Mouse (Mus musculus) heart, embryonic 11.5 days (tissue): ENCODE measurements around the gene Plekhm3. TPM values are rescaled to one million over a fixed set of nuclear protein-coding genes. Genes with fewer than 3 reads are reported as not detected.

Experiments
- ATAC-seq: fragments of 200-750 bp; cut with Nextera tagmentation; replicated peaks from 2 replicates; pipeline ENCODE4 v1.8.0; 2017; ENCODE audit warnings: moderate library complexity; ENCODE audit not compliant: insufficient number of reproducible peaks, low FRiP score, low TSS enrichment
- H3K27ac ChIP-seq: fragments of 300-500 bp; sonication (generic); 2 replicates; pipeline ENCODE4 v1.5.1; 2014; ENCODE audit warnings: mild to moderate bottlenecking, low read depth, low read length
- H3K27me3 ChIP-seq: fragments of 300-500 bp; sonication (generic); 2 replicates; pipeline ENCODE4 v1.6.1; 2014; ENCODE audit warnings: mild to moderate bottlenecking, low read length, mixed read lengths; ENCODE audit not compliant: control insufficient read depth, insufficient read depth
- H3K36me3 ChIP-seq: fragments of 300-500 bp; sonication (generic); 2 replicates; pipeline ENCODE4 v1.6.1; 2014; ENCODE audit warnings: mild to moderate bottlenecking, low read length, moderate library complexity, mixed read lengths; ENCODE audit not compliant: control insufficient read depth, insufficient read depth
- H3K4me1 ChIP-seq: fragments of 300-500 bp; sonication (generic); 2 replicates; pipeline ENCODE4 v1.6.1; 2014; ENCODE audit warnings: low read length; ENCODE audit not compliant: control insufficient read depth, insufficient read depth
- H3K4me2 ChIP-seq: fragments of 300-500 bp; sonication (generic); 2 replicates; pipeline ENCODE4 v1.6.1; 2014; ENCODE audit warnings: mild to moderate bottlenecking, moderate library complexity
- H3K4me3 ChIP-seq: fragments of 300-500 bp; sonication (generic); 2 replicates; pipeline ENCODE4 v1.5.1; 2014; ENCODE audit warnings: low read depth, low read length
- H3K9ac ChIP-seq: fragments of 300-500 bp; sonication (generic); 2 replicates; pipeline ENCODE4 v1.6.1; 2014; ENCODE audit warnings: mild to moderate bottlenecking, low read depth, low read length, moderate library complexity
- H3K9me3 ChIP-seq: fragments of 300-500 bp; sonication (generic); replicated peaks from 2 replicates; pipeline ENCODE4 v1.6.1; 2016; ENCODE audit warnings: low read length; ENCODE audit not compliant: control insufficient read depth
- WGBS: fragments of 180-500 bp; shearing (Covaris S2); extraction: QIAGEN DNeasy Blood & Tissue Kit; methylation state at CpG from one replicate; pipeline ENCODE4 v1.1.7; 2014; ENCODE audit not compliant: insufficient replicate concordance; 5-methylcytosine and 5-hydroxymethylcytosine counted together
- polyA plus RNA-seq: library from polyadenylated mRNA; unstranded; fragments of >200 nt; fragmentation: Nextera tagmentation; extraction: Ambion mirVana; gene quantifications from 2 replicates; pipeline ENCODE4 v1.2.1, GENCODE M21; 2014

Gene Plekhm3
- polyA plus RNA-seq, 1 experiment from 2014 or later, result 9.9 TPM

GRCm38 (mm10) chr1:64903415-64903814 lies 53.2 kb downstream of the Plekhm3 start:
- H3K4me3 ChIP-seq, result no peak overlapping the region
- no peak overlapping the region for H3K4me2 ChIP-seq
- H3K4me1 ChIP-seq, result no peaks in the 10 kb centered on the region
- H3K27ac ChIP-seq, result no peak overlapping the region
- H3K36me3 ChIP-seq, result no peaks in the 10 kb centered on the region
- 78% methylated on average over 4 of the region's 4 CpGs for WGBS
- ATAC-seq, result no peak
- no peaks in the 10 kb centered on the region for H3K9me3 ChIP-seq
- no peaks in the 10 kb centered on the region for H3K27me3 ChIP-seq
- no peak overlapping the region for H3K9ac ChIP-seq

- Histone ChIP-seq H3K36me3 (no peaks in the 10 kb centered on the region), H3K27ac (no peak overlapping the region), H3K4me1 (no peaks in the 10 kb centered on the region), H3K9ac (no peak overlapping the region), H3K9me3 (no peaks in the 10 kb centered on the region), H3K4me3 (no peak overlapping the region), H3K27me3 (no peaks in the 10 kb centered on the region), H3K4me2 (no peak overlapping the region)
- WGBS, result 67% methylated on average over 2 of the region's 2 CpGs
- no peak for ATAC-seq
Measured at GRCm38 (mm10) chr1:64902804-64903203, 53.8 kb downstream of the Plekhm3 start.

GRCm38 (mm10) chr1:64899763-64900162 lies 56.9 kb downstream of the Plekhm3 start:
- no peak overlapping the region for H3K4me2 ChIP-seq
- H3K4me3 ChIP-seq, result no peak overlapping the region
- no peaks in the 10 kb centered on the region for H3K36me3 ChIP-seq
- no peaks in the 10 kb centered on the region for H3K27me3 ChIP-seq
- H3K4me1 ChIP-seq, result no peaks in the 10 kb centered on the region
- no peak overlapping the region for H3K9ac ChIP-seq
- no peak overlapping the region for H3K27ac ChIP-seq
- WGBS, result 74% methylated on average over 3 of the region's 3 CpGs
- no peak for ATAC-seq
- no peaks in the 10 kb centered on the region for H3K9me3 ChIP-seq

GRCm38 (mm10) chr1:64897485-64897884 lies 59.1 kb downstream of the Plekhm3 start:
- WGBS, result 95% methylated on average over 2 of the region's 2 CpGs
- no peak for ATAC-seq

GRCm38 (mm10) chr1:64893806-64894205 lies 62.8 kb downstream of the Plekhm3 start:
- ATAC-seq, result no peak

More at GRCm38 (mm10) chr1:64897485-64897884, 59.1 kb downstream of the Plekhm3 start:
- 0 out of 2 replicates have a peak, but pooled peaks cover 3% of the 10 kb centered on the region for H3K4me1 ChIP-seq
- no peaks in the 10 kb centered on the region for H3K9me3 ChIP-seq
- no peak overlapping the region for H3K27ac ChIP-seq
- no peak overlapping the region for H3K4me3 ChIP-seq
- no peak overlapping the region for H3K4me2 ChIP-seq
- no peaks in the 10 kb centered on the region for H3K36me3 ChIP-seq
- H3K9ac ChIP-seq, result no peak overlapping the region
- no peaks in the 10 kb centered on the region for H3K27me3 ChIP-seq

GRCm38 (mm10) chr1:64891332-64891731 lies 65.3 kb downstream of the Plekhm3 start:
- H3K4me3 ChIP-seq, result no peak overlapping the region

More at GRCm38 (mm10) chr1:64893806-64894205, 62.8 kb downstream of the Plekhm3 start:
- Histone ChIP-seq H3K4me1 (0 out of 2 replicates have a peak, but pooled peaks cover 3% of the 10 kb centered on the region), H3K4me3 (no peak overlapping the region), H3K9me3 (no peaks in the 10 kb centered on the region), H3K4me2 (no peak overlapping the region), H3K27ac (no peak overlapping the region), H3K36me3 (no peaks in the 10 kb centered on the region), H3K27me3 (no peaks in the 10 kb centered on the region; the same call in 1 of the 2 replicates), H3K9ac (no peak overlapping the region)
- 89% methylated on average over 7 of the region's 7 CpGs for WGBS

GRCm38 (mm10) chr1:64887502-64888203 lies 69.0 kb downstream of the Plekhm3 start:
- Histone ChIP-seq H3K9ac (no peak overlapping the region), H3K4me3 (no peak overlapping the region), H3K27me3 (no peaks in the 10 kb centered on the region; the same call in 1 of the 2 replicates), H3K4me2 (no peak overlapping the region), H3K27ac (no peak overlapping the region), H3K4me1 (peaks cover 8% of the 10 kb centered on the region; the same call in 1 of the 2 replicates), H3K9me3 (no peaks in the 10 kb centered on the region), H3K36me3 (0 out of 2 replicates have a peak, but pooled peaks cover 2% of the 10 kb centered on the region)
- 82% methylated on average over 2 of the region's 2 CpGs for WGBS
- ATAC-seq, result no peak

More at GRCm38 (mm10) chr1:64891332-64891731, 65.3 kb downstream of the Plekhm3 start:
- Histone ChIP-seq H3K4me1 (0 out of 2 replicates have a peak, but pooled peaks cover 3% of the 10 kb centered on the region), H3K27me3 (no peaks in the 10 kb centered on the region; the same call in 1 of the 2 replicates), H3K36me3 (no peaks in the 10 kb centered on the region), H3K4me2 (no peak overlapping the region), H3K9me3 (no peaks in the 10 kb centered on the region), H3K9ac (no peak overlapping the region), H3K27ac (no peak overlapping the region)
- no peak for ATAC-seq
- WGBS, result 76% methylated on average over 4 of the region's 4 CpGs

- H3K36me3 ChIP-seq, result 0 out of 2 replicates have a peak, but pooled peaks cover 2% of the 10 kb centered on the region
- WGBS, result 89% methylated on average over 6 of the region's 6 CpGs
Measured at GRCm38 (mm10) chr1:64886718-64887117, 69.9 kb downstream of the Plekhm3 start.

More at GRCm38 (mm10) chr1:64886718-64887117, 69.9 kb downstream of the Plekhm3 start:
- H3K27ac ChIP-seq, result no peak overlapping the region
- no peak overlapping the region for H3K4me2 ChIP-seq
- ATAC-seq, result no peak
- no peak overlapping the region for H3K9ac ChIP-seq
- H3K4me3 ChIP-seq, result no peak overlapping the region
- H3K27me3 ChIP-seq, result no peaks in the 10 kb centered on the region; the same call in 1 of the 2 replicates
- H3K4me1 ChIP-seq, result peaks cover 8% of the 10 kb centered on the region; the same call in 1 of the 2 replicates
- no peaks in the 10 kb centered on the region for H3K9me3 ChIP-seq
